ENCODE assay signal across 9 mouse cellular contexts in genomic region chr7:80782155-80783109, GRCm38 (mm10). TPM values are rescaled to one million over a fixed set of nuclear protein-coding genes. Genes with fewer than 3 reads are reported as not detected.
DNase-seq lines count a peak whose midpoint lies in the region; ATAC-seq lines count a peak whose summit lies in the region.
"Had no signal": no experiment of that assay in that cellular context is flagged by ENCODE, and none has a peak within 500 bp of the region (broad histone marks: within the 10 kb centered on the region; RNA-seq: fewer than 3 reads in every experiment).

No protein-coding gene starts in this region.

- 0 out of 2 replicates have a peak, but pooled peaks have one; percentile 46 for ATAC-seq in heart, embryonic 16.5 days (replicated peaks; ENCODE audit: extremely low read depth, insufficient read depth, low FRiP score)
- peak; percentile 81 for ATAC-seq in megakaryocyte-erythroid progenitor cell, adult 5-6 weeks (replicated peaks; ENCODE audit: low FRiP score, low TSS enrichment, poor library complexity, severe bottlenecking)
- no peak for ATAC-seq in hindbrain, embryonic 16.5 days
- ATAC-seq: midbrain, embryonic 16.5 days had no signal

- H3K9ac ChIP-seq in heart, embryonic 16.5 days (ENCODE audit: low read length) = peak overlapping the region; percentile 64
- no peak overlapping the region for H3K9ac ChIP-seq in hindbrain, embryonic 16.5 days (ENCODE audit: low read depth, low read length)

- H3K27ac ChIP-seq in heart, embryonic 16.5 days (ENCODE audit: low read length) = peak overlapping the region; percentile 90
- H3K27ac ChIP-seq in hindbrain, embryonic 16.5 days (ENCODE audit: low read depth, low read length) = no peak overlapping the region

- H3K4me3 ChIP-seq in heart, embryonic 16.5 days (ENCODE audit: low read length) = no peak overlapping the region
- no peak overlapping the region for H3K4me3 ChIP-seq in hindbrain, embryonic 16.5 days (ENCODE audit: low read length)

- peak overlapping the region; percentile 33; the same call in 1 of the 2 replicates for H3K4me2 ChIP-seq in heart, embryonic 16.5 days (ENCODE audit: low read depth, low read length)
- no peak overlapping the region for H3K4me2 ChIP-seq in hindbrain, embryonic 16.5 days (ENCODE audit: low read length)

- peaks cover 58% of the 10 kb centered on the region for H3K4me1 ChIP-seq in heart, embryonic 16.5 days (ENCODE audit: control insufficient read depth, insufficient read depth, low read length)
- H3K4me1 ChIP-seq in hindbrain, embryonic 16.5 days (ENCODE audit: control insufficient read depth, insufficient read depth, low read depth, low read length) = no peaks in the 10 kb centered on the region; the same call in none of the 2 replicates

- H3K9me3 ChIP-seq in heart, embryonic 16.5 days (replicated peaks; ENCODE audit: control insufficient read depth, low read length) = no peaks in the 10 kb centered on the region
- H3K9me3 ChIP-seq in hindbrain, embryonic 16.5 days (ENCODE audit: control insufficient read depth, low read length) = no peaks in the 10 kb centered on the region

- no peaks in the 10 kb centered on the region for H3K36me3 ChIP-seq in heart, embryonic 16.5 days (ENCODE audit: control insufficient read depth, insufficient read depth)
- H3K36me3 ChIP-seq in hindbrain, embryonic 16.5 days (ENCODE audit: control insufficient read depth, insufficient read depth, low read length) = no peaks in the 10 kb centered on the region

- WGBS in heart, embryonic 16.5 days = 67% methylated on average over 17 of the region's 17 CpGs
- WGBS in hindbrain, embryonic 16.5 days = 79% methylated on average over 17 of the region's 17 CpGs

- H3K27me3 ChIP-seq in heart, embryonic 16.5 days (ENCODE audit: control insufficient read depth, insufficient read depth, low read length) = no peaks in the 10 kb centered on the region
- no peaks in the 10 kb centered on the region for H3K27me3 ChIP-seq in hindbrain, embryonic 16.5 days (replicated peaks; ENCODE audit: control insufficient read depth, insufficient read depth, low read length)

- peak; percentile 24 for DNase-seq in embryo, embryonic 10 days (ENCODE audit: low spot score)
- DNase-seq in embryo, embryonic 9.5 days (ENCODE audit: extremely low spot score) = no peak
- DNase-seq in CD4-positive, CD25-positive, alpha-beta regulatory T cell, adult 2 months (ENCODE audit: low read depth, low spot score) = peak; percentile 73
- no peak for DNase-seq in right cerebral cortex, adult 18-20 months
- DNase-seq in urinary bladder, postnatal 25 days (ENCODE audit: low spot score) = no peak

RNA-seq across cellular contexts. Expression of gene Iqgap1, which starts 43.3 kb away (rescaled TPM):
- 49.0 and 51.6 TPM in 2 replicates for polyA plus RNA-seq in heart, embryonic 16.5 days (2015; fragmentation: Nextera tagmentation; extraction: Ambion mirVana)
- total RNA-seq in megakaryocyte-erythroid progenitor cell, adult 5-6 weeks (2014; fragmentation: Nextera tagmentation) = 31.2 and 41.7 TPM in 2 replicates
- total RNA-seq in megakaryocyte-erythroid progenitor cell, adult 5-6 weeks (2017) = 39.6 and 54.4 TPM in 2 replicates
- 19.2 and 20.7 TPM in 2 replicates for polyA plus RNA-seq in hindbrain, embryonic 16.5 days (2015; fragmentation: Nextera tagmentation; extraction: Ambion mirVana)

Comparison
In these comparisons a context has a peak if more than half of its experiments do, and no peak if none do; other contexts are left out.
1. DNase-seq: peak in embryo, embryonic 10 days (single experiment) and CD4-positive, CD25-positive, alpha-beta regulatory T cell, adult 2 months (single experiment); none in embryo, embryonic 9.5 days (single experiment), right cerebral cortex, adult 18-20 months (single experiment) and urinary bladder, postnatal 25 days (single experiment).